Mouse (Mus musculus): ENCODE data around the gene Tle3.

Tle3 gene

DNA sequence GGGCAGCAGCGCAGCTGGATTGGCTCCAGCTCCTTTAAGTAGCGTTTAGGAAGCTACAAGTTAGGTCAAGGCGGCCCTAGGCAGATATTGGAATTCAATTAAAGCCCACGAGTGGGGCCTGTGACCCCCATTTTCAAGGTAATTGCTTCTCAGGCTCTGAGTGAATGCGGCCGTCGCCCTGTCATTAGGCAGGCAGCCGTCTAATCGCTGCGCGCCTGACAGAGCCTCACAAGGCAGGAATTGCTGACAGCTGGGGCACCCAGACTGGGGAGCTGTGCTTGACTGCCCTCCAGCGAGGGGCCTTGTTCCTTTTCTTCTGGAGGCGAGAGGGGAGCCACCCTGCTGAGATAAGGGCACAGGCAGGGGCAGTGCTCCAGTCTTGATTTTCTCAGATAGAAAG lies 24.3 kb downstream of the Tle3 start:
- no peak for DNase-seq (ENCODE audit: low spot score in 2 of 2)

- no peak for DNase-seq (ENCODE audit: low spot score in 2 of 2)
Measured at GRCm38 (mm10) chr9:61397130-61397529, 25.0 kb downstream of the Tle3 start.

DNA sequence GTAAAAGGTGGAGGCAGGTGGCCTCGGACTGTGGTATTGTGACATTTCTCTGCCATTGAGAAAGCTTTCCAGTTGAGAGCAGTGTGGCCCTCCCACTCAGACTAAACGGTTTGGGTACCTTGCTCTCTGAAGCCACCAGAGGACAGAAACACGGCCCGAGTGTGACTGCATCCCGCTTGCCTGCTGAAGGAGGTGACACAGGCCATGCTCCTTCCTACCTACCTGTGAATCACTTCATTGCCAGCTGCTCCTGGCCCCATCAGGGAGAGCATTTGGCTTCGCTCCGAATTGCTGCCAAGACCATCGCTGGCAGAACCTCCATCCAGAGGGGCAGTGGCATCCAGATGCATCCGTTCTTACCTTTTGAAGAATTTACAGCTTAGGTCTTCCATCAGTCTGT lies 26.0 kb downstream of the Tle3 start:
- DNase-seq (ENCODE audit: low spot score in 2 of 2) = no peak

- no peak for DNase-seq (ENCODE audit: low spot score in 2 of 2)
Measured at GRCm38 (mm10) chr9:61400132-61400531, 28.0 kb downstream of the Tle3 start.

GRCm38 (mm10) chr9:61401664-61402063 lies 29.5 kb downstream of the Tle3 start:
- DNase-seq (ENCODE audit: low spot score in 2 of 2) = no peak

DNA sequence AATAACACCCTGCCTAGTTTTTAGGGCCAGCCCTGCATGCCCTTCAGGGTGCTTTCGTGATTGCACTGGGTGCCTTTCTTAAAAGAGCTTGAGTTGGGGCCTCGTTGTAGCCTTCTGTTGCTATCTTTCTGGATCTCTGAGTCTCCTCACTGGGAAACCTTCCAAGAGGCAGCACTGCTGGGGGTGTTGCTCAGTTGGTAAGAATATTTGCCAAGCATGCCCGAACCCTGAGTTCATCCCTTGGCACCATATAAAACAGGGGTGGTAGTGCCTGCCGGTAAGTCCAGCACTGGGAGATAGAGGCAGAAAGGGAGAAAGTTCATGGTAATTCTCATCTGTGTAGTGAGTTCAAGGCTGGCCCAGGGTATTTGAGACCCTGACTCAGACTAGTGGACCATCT lies 30.1 kb downstream of the Tle3 start:
- no peak for DNase-seq (ENCODE audit: low spot score in 2 of 2)

- DNase-seq (ENCODE audit: low spot score in 2 of 2) = no peak
Measured at GRCm38 (mm10) chr9:61402716-61403115, 30.6 kb downstream of the Tle3 start.

DNA sequence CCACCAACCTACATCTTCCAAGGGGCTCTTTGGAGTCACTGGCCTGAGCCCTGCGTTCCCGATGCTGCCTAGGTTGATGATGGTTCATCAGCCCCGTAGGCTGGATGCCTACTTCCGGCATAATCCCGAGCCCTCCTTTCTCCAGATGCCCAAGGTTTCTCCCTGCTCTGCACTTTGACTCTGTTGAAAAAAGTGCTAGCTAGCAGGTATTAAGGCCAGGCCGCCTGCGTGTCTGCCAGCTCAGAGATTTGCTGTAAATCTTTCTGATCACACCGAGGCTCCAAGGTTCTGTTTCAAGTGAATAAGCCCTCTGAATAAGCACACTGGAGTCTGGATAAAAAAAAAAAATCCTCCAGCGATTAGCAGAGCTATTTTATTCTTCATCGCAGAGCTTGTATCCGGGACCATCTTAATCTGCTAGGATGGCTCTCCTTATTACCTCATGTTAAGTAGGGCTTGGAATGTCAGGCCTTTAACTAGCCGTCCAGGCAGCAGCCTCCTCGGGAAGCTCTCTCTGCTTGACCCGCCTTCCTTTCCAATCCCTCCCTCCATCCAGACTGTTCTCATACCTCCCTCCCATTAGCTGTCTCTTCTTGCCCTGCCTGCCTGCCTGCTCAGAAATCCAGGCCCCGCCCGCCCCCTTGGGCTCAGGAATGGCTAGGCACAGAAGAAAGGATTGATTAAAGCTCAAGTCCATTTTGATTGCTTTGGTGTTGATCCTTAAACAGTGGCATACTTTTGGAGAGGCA lies 31.9 kb downstream of the Tle3 start:
- DNase-seq (ENCODE audit: low spot score in 2 of 2) = no peak

GRCm38 (mm10) chr9:61404615-61404980 lies 32.4 kb downstream of the Tle3 start:
- no peak for DNase-seq (ENCODE audit: low spot score in 2 of 2)

- peak; percentile 70 to 81 for DNase-seq (ENCODE audit: low spot score in 2 of 2)
Measured at GRCm38 (mm10) chr9:61404998-61405621, 32.9 kb downstream of the Tle3 start.

GRCm38 (mm10) chr9:61406343-61406742 lies 34.2 kb downstream of the Tle3 start:
- DNase-seq (ENCODE audit: low spot score in 2 of 2) = no peak

- no peak for DNase-seq (ENCODE audit: low spot score in 2 of 2)
Measured at GRCm38 (mm10) chr9:61409046-61409445, 36.9 kb downstream of the Tle3 start.

DNA sequence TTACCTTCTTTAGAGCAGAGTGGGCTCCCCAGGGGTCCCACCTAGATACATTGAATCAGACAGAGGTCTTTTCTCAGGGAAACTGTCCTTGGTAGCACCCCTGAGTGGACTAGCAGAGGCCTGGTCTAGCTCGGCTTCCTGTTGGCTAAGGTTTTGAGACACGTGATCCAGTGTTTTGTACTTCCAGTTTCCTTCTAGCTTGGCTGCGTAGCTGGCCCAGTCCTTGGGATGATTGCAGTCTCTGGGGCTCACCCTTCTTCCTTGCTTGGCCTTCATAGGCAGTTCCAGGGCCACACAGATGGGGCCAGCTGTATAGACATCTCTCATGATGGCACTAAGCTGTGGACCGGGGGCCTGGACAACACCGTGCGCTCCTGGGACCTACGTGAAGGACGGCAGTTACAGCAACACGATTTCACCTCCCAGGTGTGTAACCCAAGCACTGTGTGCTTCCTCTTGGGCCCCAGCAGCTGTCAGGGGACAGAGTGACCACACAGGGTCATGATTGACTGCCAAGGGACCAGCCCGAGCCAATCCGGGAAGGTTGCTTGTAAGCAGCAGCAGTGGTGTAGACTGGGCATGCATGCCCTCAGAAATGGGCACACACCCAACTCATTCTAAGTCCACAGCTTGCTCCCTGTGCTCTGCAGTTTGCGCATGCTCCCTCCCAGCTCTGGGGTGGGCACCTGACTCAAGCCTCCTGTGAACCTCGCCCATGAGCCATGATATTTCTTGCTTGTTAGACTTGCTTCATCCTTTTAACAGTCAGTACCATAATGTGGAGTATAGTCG lies 41.7 kb downstream of the Tle3 start:
- peak; percentile 44 to 59 for DNase-seq (ENCODE audit: low spot score in 2 of 2)

GRCm38 (mm10) chr9:61416571-61416970 lies 44.4 kb downstream of the Tle3 start:
- no peak for DNase-seq (ENCODE audit: low spot score in 2 of 2)

DNA sequence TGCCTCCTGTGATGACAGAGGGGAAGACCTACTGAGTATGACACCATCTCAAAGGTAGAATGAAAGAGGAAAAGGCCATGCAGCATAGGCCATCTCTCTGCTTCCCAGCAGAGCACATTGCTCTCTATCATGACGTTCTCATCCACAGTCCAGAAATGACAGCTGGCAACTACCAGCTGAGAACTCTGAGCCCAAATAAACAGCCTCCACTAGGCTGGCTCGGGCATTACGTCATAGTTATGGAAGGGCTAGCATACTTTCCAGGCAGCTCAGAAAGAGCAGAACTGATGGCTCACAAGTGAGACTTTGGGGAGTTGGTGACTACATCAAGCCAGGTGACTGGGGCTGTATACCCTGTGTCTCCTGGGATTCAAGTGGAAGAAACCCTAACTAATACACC lies 49.5 kb downstream of the Tle3 start:
- DNase-seq (ENCODE audit: low spot score in 2 of 2) = no peak

- DNase-seq (ENCODE audit: low spot score in 2 of 2) = no peak
Measured at GRCm38 (mm10) chr9:61424245-61424644, 52.1 kb downstream of the Tle3 start.

GRCm38 (mm10) chr9:61426493-61426892 lies 54.3 kb downstream of the Tle3 start:
- no peak for DNase-seq (ENCODE audit: low spot score in 2 of 2)

DNA sequence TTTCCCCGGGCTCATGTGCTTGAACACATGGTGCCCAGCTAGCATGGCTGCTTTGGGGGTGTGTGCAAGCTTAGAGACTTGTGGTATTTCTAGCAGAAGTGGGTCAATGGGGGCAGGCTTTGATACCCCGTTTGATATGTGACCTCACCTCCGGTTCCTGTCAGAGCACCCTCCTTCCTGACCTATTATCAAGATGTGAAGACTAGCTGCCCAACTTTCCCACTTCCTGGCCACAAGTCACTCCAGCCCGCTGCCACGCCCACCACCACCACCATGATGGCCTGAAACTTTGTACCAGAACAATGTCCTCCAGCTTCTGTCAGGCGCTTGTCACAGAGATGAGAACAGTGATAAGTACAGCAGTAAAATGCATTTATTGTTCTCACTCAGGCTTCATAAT lies 54.9 kb downstream of the Tle3 start:
- no peak for DNase-seq (ENCODE audit: low spot score in 2 of 2)

GRCm38 (mm10) chr9:61427901-61428300 lies 55.7 kb downstream of the Tle3 start:
- DNase-seq (ENCODE audit: low spot score in 2 of 2) = peak; percentile 56 to 70

DNA sequence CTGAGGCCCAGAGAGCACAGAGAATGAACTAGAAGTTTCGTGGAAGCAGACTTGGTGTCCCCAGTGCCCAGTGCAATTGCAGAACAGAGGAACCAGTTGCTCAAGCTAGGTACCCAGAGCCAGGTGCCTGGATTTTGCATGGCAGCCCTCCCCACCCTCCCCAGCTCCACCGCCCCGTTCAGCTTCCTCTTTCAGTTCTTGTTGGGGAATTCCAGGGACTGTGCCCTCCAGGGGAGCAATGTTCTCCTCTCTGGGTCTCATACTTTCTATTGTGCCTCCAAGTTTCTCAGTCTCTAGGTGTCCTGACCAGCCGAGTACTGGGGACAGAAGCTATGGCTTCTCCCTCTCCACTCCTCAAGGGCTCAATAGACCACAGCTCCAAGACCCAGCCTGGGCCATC lies 59.7 kb downstream of the Tle3 start:
- no peak for DNase-seq (ENCODE audit: low spot score in 2 of 2)

DNA sequence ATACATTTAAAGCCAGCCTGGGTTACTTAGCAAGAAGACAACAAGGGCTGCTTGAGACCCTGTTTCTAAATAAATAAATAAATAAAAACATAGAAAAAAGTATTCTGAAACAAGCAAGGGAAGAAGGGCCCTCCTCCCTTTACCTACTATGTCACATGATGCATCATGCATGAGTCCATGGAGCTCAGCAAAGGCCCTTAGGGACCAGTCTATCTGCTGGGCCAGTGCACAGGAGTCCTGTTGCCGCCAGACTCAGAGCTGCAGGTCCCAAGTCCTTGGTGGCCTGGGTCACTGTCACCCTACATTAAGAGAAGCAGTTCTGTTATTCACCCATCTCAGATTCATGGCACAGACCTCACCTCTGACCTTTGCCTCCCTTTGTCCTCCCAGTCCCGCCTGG lies 61.0 kb downstream of the Tle3 start:
- no peak for DNase-seq (ENCODE audit: low spot score in 2 of 2)

GRCm38 (mm10) chr9:61434062-61434461 lies 61.9 kb downstream of the Tle3 start:
- no peak for DNase-seq (ENCODE audit: low spot score in 2 of 2)

Measured in heart, adult 9 months (tissue).